ENCODE assay signal across 9 mouse cellular contexts in genomic region chr4:149564452-149565407, GRCm38 (mm10). TPM values are rescaled to one million over a fixed set of nuclear protein-coding genes. Genes with fewer than 3 reads are reported as not detected.
A peak's percentile ranks its signal among the peaks of the same experiment; 100 is the strongest.
DNase-seq lines count a peak whose midpoint lies in the region; ATAC-seq lines count a peak whose summit lies in the region.
"Had no signal": no experiment of that assay in that cellular context is flagged by ENCODE, and none has a peak within 500 bp of the region (broad histone marks: within the 10 kb centered on the region; RNA-seq: fewer than 3 reads in every experiment).

No protein-coding gene starts in this region.

- H3K4me2 ChIP-seq in hindbrain, embryonic 13.5 days = peak overlapping the region; percentile 50
- peak overlapping the region; percentile 13; the same call in 1 of the 2 replicates for H3K4me2 ChIP-seq in midbrain, embryonic 12.5 days (replicated peaks)

- ATAC-seq in hindbrain, embryonic 13.5 days (ENCODE audit: low FRiP score) = peak; percentile 63
- ATAC-seq in midbrain, embryonic 12.5 days (ENCODE audit: low FRiP score, low read depth) = no peak

- DNase-seq in ZHBTc4 (ENCODE audit: low read depth, low spot score) = peak; percentile 54
- peak; percentile 85 to 87 for DNase-seq in cerebellum, adult 18-20 months
- DNase-seq in forelimb bud, embryonic 11.5 days (ENCODE audit: low read depth, low spot score) = peak; percentile 54
- peak; percentile 42 to 55 for DNase-seq in layer of hippocampus, postnatal 14 days (ENCODE audit: low spot score in 2 of 2)
- DNase-seq in testis, postnatal 14 days (ENCODE audit: low spot score) = peak; percentile 68
- DNase-seq in frontal cortex, postnatal 14 days (ENCODE audit: low spot score in 2 of 2) = no peak

- H3K4me1 ChIP-seq in hindbrain, embryonic 13.5 days (replicated peaks) = peaks cover 61% of the 10 kb centered on the region
- H3K4me1 ChIP-seq in midbrain, embryonic 12.5 days = peaks cover 57% of the 10 kb centered on the region

- H3K27ac ChIP-seq in hindbrain, embryonic 13.5 days = peak overlapping the region; percentile 96
- peak overlapping the region; percentile 59 for H3K27ac ChIP-seq in midbrain, embryonic 12.5 days (replicated peaks)

- WGBS in hindbrain, embryonic 13.5 days = 34% methylated on average over 20 of the region's 20 CpGs
- WGBS in midbrain, embryonic 12.5 days = 64% methylated on average over 20 of the region's 20 CpGs

- peak overlapping the region; percentile 47; the same call in 1 of the 2 replicates for H3K9ac ChIP-seq in hindbrain, embryonic 13.5 days
- H3K9ac ChIP-seq in midbrain, embryonic 12.5 days (replicated peaks) = no peak overlapping the region

- H3K36me3 ChIP-seq in hindbrain, embryonic 13.5 days = peaks cover 7% of the 10 kb centered on the region
- peaks cover 6% of the 10 kb centered on the region for H3K36me3 ChIP-seq in midbrain, embryonic 12.5 days

- no peaks in the 10 kb centered on the region for H3K9me3 ChIP-seq in hindbrain, embryonic 13.5 days
- H3K9me3 ChIP-seq in midbrain, embryonic 12.5 days = peaks cover 7% of the 10 kb centered on the region; the same call in 1 of the 2 replicates

- peak overlapping the region; percentile 16 for H3K4me3 ChIP-seq in hindbrain, embryonic 13.5 days
- H3K4me3 ChIP-seq in midbrain, embryonic 12.5 days = no peak overlapping the region
- H3K4me3 ChIP-seq: myocyte had no signal

- H3K27me3 ChIP-seq in hindbrain, embryonic 13.5 days = no peaks in the 10 kb centered on the region
- no peaks in the 10 kb centered on the region for H3K27me3 ChIP-seq in midbrain, embryonic 12.5 days

RNA-seq across cellular contexts. Expression of gene Clstn1, which starts 21.5 kb away (rescaled TPM):
- polyA plus RNA-seq in hindbrain, embryonic 13.5 days (2015; fragmentation: Nextera tagmentation; extraction: Ambion mirVana) = 64.6 and 83.6 TPM in 2 replicates
- total RNA-seq in layer of hippocampus, postnatal 14 days (2021) = 100 to 1,000 TPM; 832 to 838 TPM
- 84.4 and 103 TPM in 2 replicates for polyA plus RNA-seq in midbrain, embryonic 12.5 days (2016; fragmentation: Nextera tagmentation; extraction: Ambion mirVana)

RNA-seq across cellular contexts. Expression of gene Ctnnbip1, which starts 46.7 kb away (rescaled TPM):
- polyA plus RNA-seq in hindbrain, embryonic 13.5 days (2015; fragmentation: Nextera tagmentation; extraction: Ambion mirVana) = 85.3 and 85.4 TPM in 2 replicates
- 10 to 100 TPM; 57.9 to 58.9 TPM for total RNA-seq in layer of hippocampus, postnatal 14 days (2021)
- 66.3 and 68.2 TPM in 2 replicates for polyA plus RNA-seq in midbrain, embryonic 12.5 days (2016; fragmentation: Nextera tagmentation; extraction: Ambion mirVana)

Comparison
In these comparisons a context has a peak if more than half of its experiments do, and no peak if none do; other contexts are left out.
1. DNase-seq: peak in ZHBTc4 (single experiment), cerebellum, adult 18-20 months (2 of 2), forelimb bud, embryonic 11.5 days (single experiment), layer of hippocampus, postnatal 14 days (2 of 2) and testis, postnatal 14 days (single experiment); none in frontal cortex, postnatal 14 days (0 of 2).